Mouse (Mus musculus) small intestine, adult 2 months (tissue): Measurements from ENCODE around the gene Maml3.

Source experiments
- CTCF ChIP-seq: fragments of 200-500 bp; IDR thresholded peaks from 2 replicates; pipeline ENCODE4 v1.5.1; 2012; ENCODE audit warnings: low read depth, mild to moderate bottlenecking, control low read depth, inconsistent platforms, low read length, moderate library complexity, mixed read lengths; ENCODE audit not compliant: insufficient replicate concordance, insufficient read length; ENCODE audit errors: extremely low read depth
- POLR2A ChIP-seq: fragments of 200-500 bp; IDR thresholded peaks from 2 replicates; pipeline ENCODE4 v1.6.1; 2012; ENCODE audit warnings: low read depth, mild to moderate bottlenecking, control low read depth, inconsistent platforms, low read length, moderate library complexity

DNA sequence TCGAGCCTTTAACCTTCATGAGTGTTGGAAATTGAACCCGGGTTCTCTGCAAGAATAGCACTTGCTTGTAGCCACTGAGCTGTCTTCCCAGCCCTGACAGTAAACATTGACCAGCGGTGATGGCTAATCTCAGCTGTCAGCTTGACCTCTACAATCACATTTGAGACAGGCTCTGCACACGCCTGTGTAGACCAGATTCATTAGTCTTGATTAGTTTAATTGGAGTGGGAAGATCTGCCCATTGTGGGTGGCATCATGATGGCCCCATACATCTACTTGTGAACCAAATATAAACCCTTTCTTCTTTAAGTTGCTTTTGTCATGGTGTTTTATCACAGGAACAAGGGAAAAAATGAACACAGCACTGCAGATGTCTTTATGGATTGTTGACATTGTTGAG lies 457.5 kb downstream of the Maml3 start:
- no peak for TF ChIP-seq CTCF
- no peak for TF ChIP-seq POLR2A
